Mouse (Mus musculus): ENCODE data around the gene 4932438H23Rik. TPM values are rescaled to one million over a fixed set of nuclear protein-coding genes. Genes with fewer than 3 reads are reported as not detected.

The 4932438H23Rik gene
- polyA plus RNA-seq, 1 experiment from 2014 or later, result 1.0 TPM

DNA sequence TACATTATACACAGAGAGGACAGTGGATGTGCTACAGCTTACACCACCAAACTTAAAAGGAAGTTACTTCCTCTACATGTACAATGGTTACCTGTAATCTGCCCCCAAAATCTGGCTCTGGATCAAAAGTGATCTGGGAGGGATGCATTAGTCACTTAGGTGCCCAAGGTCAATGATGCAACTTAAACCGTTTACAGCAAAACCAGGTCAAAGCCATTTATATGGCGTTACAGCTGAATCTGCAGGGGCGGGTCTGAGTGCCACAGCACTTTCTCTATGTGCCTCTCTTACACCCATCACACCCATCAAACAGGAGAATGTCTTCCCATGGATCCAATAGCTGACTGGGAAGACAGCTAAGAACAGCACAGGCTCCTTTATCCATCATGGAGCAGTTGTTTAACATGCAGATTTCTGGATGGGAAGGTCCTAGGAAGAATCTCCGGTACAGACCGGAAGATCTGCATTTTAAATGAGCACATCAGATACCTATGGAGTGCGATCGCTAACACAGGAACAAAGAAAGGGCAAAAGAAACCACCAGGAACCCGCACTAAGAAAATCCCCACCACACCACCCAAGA is 65.7 kb downstream of the 4932438H23Rik start:
- WGBS, result 91% methylated on average over 8 of the region's 8 CpGs
- no peaks in the 10 kb centered on the region for H3K4me1 ChIP-seq
- no peaks in the 10 kb centered on the region for H3K9me3 ChIP-seq (replicated peaks)
- no peak overlapping the region for H3K4me2 ChIP-seq (replicated peaks)
- H3K4me3 ChIP-seq (replicated peaks), result no peak overlapping the region
- no peak overlapping the region for H3K9ac ChIP-seq
- H3K27ac ChIP-seq (replicated peaks), result no peak overlapping the region
- no peak for ATAC-seq (ENCODE audit: insufficient number of reproducible peaks, low FRiP score, low TSS enrichment, low read depth)
- H3K36me3 ChIP-seq, result peaks cover 85% of the 10 kb centered on the region
- H3K27me3 ChIP-seq, result no peaks in the 10 kb centered on the region

DNA sequence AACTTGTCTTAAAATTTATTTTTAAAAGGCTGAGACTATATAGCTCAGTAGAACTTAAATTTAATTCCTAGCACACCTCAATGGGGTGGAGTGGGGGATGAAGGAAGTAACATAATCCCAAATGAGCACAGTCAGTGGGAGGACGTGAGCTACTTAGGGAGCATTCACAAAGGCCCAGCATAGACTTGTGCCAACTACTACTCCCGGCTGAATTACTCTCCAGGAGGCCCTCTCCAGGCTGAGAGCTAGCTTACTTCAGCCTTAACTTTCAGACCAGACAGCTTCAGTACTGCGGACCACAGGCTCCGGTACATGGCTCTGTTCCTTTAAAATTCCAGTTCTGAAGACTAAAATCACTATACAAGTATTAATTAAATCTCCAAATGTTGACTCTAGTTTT is 68.6 kb downstream of the 4932438H23Rik start:
- Histone ChIP-seq H3K27me3 (no peaks in the 10 kb centered on the region), H3K4me2 (replicated peaks) (no peak overlapping the region), H3K4me1 (no peaks in the 10 kb centered on the region), H3K27ac (replicated peaks) (no peak overlapping the region), H3K36me3 (peaks cover 87% of the 10 kb centered on the region), H3K4me3 (replicated peaks) (no peak overlapping the region), H3K9ac (no peak overlapping the region), H3K9me3 (replicated peaks) (no peaks in the 10 kb centered on the region)
- ATAC-seq (ENCODE audit: insufficient number of reproducible peaks, low FRiP score, low TSS enrichment, low read depth), result no peak
- WGBS, result 86% methylated on average over 4 of the region's 4 CpGs

DNA sequence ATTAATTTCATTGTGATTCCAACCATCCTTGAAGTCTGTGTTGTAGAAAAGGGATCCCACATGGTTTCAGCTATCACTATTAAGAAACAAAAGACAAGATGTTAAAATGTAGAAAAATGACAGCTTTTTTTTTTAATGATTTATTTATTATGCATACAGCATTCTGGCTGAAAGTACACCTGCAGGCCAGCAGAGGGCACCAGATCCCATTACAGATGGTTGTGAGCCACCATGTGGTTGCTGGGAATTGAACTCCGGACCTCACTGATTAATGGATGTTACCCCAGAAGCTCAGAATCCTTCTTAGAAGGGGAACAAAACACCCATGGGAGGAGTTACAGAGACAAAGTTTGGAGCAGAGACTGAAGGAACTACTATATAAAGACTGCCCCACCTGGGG is 71.5 kb downstream of the 4932438H23Rik start:
- Histone ChIP-seq H3K4me2 (replicated peaks) (no peak overlapping the region), H3K27ac (replicated peaks) (no peak overlapping the region), H3K9ac (no peak overlapping the region), H3K9me3 (replicated peaks) (no peaks in the 10 kb centered on the region), H3K36me3 (peaks cover 95% of the 10 kb centered on the region), H3K27me3 (no peaks in the 10 kb centered on the region), H3K4me1 (no peaks in the 10 kb centered on the region), H3K4me3 (replicated peaks) (no peak overlapping the region)
- ATAC-seq (ENCODE audit: insufficient number of reproducible peaks, low FRiP score, low TSS enrichment, low read depth), result no peak
- 79% methylated on average over 1 of the region's 1 CpGs for WGBS

DNA sequence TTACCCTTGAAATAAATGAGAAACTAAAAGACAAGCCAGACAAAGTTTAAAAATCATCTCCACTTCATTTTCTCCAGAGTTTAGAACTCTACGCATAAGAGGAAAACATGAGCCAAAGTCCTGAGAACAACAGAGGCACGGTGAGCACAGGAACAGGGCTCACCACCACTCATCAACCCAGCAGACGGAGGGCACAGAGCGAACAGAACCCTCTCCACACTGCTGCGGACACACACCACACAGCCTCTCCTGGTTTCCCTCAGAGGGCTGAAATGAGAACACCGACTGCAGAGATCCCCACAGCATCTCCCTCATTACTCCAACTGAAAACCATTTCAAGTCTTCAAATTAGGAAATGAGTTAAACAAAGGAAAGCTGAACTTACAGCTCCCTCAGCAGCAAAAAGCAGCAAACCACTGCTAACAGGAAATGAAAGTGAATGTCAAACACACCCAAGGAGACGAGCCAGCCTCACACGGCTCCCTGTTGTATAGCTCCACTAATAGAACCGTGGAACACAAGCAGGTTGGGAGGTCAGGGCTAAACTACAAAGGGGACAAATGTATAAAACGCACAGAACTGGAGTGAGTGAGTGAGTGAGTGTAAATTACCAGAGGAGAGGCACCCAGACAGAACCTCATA is 74.0 kb downstream of the 4932438H23Rik start:
- H3K4me3 ChIP-seq (replicated peaks), result no peak overlapping the region
- no peaks in the 10 kb centered on the region for H3K4me1 ChIP-seq
- no peak overlapping the region for H3K27ac ChIP-seq (replicated peaks)
- 91% methylated on average over 10 of the region's 10 CpGs for WGBS
- H3K36me3 ChIP-seq, result peaks cover 89% of the 10 kb centered on the region
- H3K4me2 ChIP-seq (replicated peaks), result no peak overlapping the region
- H3K9ac ChIP-seq, result no peak overlapping the region
- no peaks in the 10 kb centered on the region for H3K27me3 ChIP-seq
- H3K9me3 ChIP-seq (replicated peaks), result no peaks in the 10 kb centered on the region
- no peak for ATAC-seq (ENCODE audit: insufficient number of reproducible peaks, low FRiP score, low TSS enrichment, low read depth)

DNA sequence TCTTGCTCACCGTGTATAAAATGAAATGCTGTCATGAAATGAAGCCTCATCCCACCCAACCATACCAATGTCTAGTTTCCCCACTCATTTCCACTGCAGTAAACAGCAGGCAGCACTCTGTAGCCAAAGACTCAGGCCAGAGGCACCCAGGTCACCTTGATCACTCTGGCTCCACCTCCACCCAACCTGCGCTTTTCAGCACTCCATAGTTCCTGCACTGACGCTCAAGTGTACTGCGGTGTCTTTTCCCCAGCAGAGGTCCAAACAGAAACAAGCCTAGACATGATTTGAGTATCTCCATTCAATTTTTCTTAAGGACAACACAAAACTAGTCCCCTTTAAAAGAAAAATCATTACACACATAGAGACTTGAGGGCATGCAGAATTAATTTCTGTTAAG is 75.4 kb downstream of the 4932438H23Rik start:
- Histone ChIP-seq H3K27me3 (no peaks in the 10 kb centered on the region), H3K9me3 (replicated peaks) (no peaks in the 10 kb centered on the region), H3K36me3 (peaks cover 87% of the 10 kb centered on the region), H3K9ac (no peak overlapping the region), H3K4me1 (no peaks in the 10 kb centered on the region), H3K4me3 (replicated peaks) (no peak overlapping the region), H3K27ac (replicated peaks) (no peak overlapping the region), H3K4me2 (replicated peaks) (no peak overlapping the region)
- ATAC-seq (ENCODE audit: insufficient number of reproducible peaks, low FRiP score, low TSS enrichment, low read depth), result no peak
- WGBS, result 89% methylated on average over 4 of the region's 4 CpGs

DNA sequence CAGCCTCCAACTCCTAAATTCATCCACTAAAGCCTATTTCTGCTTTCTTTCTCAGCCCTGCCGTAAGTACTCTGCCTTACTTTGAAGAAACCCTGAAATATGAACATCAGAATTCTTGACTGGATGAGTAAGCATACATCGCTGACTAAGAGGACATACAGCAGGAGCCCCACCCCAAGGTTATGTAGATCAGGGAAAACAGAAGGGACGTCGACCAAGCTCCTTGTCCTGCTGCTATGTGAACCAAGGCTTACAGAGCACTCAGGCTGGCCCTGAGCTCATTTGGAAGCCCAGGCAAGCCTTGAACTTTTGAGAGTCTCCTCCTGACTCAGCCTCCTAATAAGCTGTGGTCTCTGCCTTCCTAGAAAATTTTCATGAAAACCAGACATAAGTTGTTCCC is 79.2 kb downstream of the 4932438H23Rik start:
- WGBS, result 83% methylated on average over 4 of the region's 4 CpGs
- H3K27me3 ChIP-seq, result no peaks in the 10 kb centered on the region

DNA sequence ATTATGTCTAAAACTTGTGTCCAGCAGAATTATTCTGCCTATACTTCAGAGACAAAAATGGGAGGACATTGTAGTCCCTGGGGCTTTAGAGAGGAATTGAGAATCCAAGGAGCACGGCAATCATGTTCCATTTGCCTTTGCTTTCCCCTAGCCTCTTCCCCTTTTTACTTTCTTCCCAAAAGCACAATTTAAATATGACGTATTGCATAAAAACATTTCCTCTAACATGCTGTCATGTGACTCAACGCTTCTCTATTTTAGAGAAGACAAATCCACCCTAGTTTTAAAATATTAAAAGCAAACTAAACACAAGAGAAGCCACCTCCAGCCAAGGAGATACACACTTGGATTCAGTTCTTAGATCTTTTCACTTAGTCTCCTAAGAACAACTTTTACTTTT is 83.1 kb downstream of the 4932438H23Rik start:
- ATAC-seq (ENCODE audit: insufficient number of reproducible peaks, low FRiP score, low TSS enrichment, low read depth), result no peak
- peak overlapping the region; percentile 73 for H3K4me2 ChIP-seq (replicated peaks)
- H3K9me3 ChIP-seq (replicated peaks), result no peaks in the 10 kb centered on the region
- H3K36me3 ChIP-seq, result peaks cover 21% of the 10 kb centered on the region
- no peaks in the 10 kb centered on the region for H3K27me3 ChIP-seq
- peaks cover 17% of the 10 kb centered on the region for H3K4me1 ChIP-seq
- 28% methylated on average over 3 of the region's 3 CpGs for WGBS
- H3K27ac ChIP-seq (replicated peaks), result peak overlapping the region; percentile 93
- peak overlapping the region; percentile 72; the same call in 1 of the 2 replicates for H3K9ac ChIP-seq
- peak overlapping the region; percentile 94 for H3K4me3 ChIP-seq (replicated peaks)

More for the DNA sequence above, 79.2 kb downstream of the 4932438H23Rik start:
- H3K27ac ChIP-seq (replicated peaks), result no peak overlapping the region
- no peak overlapping the region for H3K4me3 ChIP-seq (replicated peaks)
- H3K9ac ChIP-seq, result no peak overlapping the region
- ATAC-seq (ENCODE audit: insufficient number of reproducible peaks, low FRiP score, low TSS enrichment, low read depth), result no peak
- H3K36me3 ChIP-seq, result peaks cover 58% of the 10 kb centered on the region
- H3K9me3 ChIP-seq (replicated peaks), result no peaks in the 10 kb centered on the region
- no peak overlapping the region for H3K4me2 ChIP-seq (replicated peaks)
- H3K4me1 ChIP-seq, result peaks cover 10% of the 10 kb centered on the region

DNA sequence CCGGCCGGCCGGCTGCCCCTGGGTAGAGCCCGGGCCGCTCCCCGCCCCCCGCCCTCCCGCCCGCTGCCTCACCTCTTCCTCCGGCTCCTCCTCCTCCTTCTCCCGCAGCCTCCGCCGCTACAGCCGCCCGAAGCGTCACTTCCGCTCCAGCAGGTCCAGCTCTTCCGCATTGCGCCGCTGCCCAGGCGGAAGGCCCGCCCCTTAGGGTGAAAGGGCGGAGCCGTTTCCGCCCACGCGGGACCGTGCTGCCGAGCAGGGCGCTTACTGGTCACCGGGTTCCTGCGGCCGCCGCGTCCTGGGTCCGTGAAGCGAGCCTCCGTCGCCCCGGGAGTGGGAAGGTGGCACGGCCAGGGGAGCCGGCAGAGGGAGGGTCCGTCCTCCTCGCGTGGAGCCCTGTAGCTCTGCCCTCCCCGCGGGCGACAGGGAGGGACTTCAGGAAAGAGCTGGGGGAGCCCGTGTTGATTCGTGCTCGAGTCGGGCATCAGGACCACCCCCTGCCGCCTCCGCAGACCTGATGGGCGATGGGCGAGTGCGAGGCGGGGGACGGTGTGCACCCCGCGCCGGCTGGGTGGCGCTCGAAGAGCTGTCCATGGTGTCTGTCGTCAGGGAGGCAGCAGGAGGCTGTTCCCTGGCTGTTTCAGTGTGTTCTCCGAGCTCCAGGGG is 83.8 kb downstream of the 4932438H23Rik start, which contains the start of gene Synj1:
Gene Synj1 (minus strand): TSS at position 288 of the 663 bp plus-strand sequence.
- Histone ChIP-seq H3K27me3 (no peaks in the 10 kb centered on the region), H3K27ac (replicated peaks) (peak within 1 kb of the TSS; percentile 93), H3K4me3 (replicated peaks) (peak within 1 kb of the TSS; percentile 94), H3K9ac (peak within 1 kb of the TSS; percentile 72), H3K4me1 (peaks cover 17% of the 10 kb centered on the region), H3K36me3 (peaks cover 19% of the 10 kb centered on the region), H3K4me2 (replicated peaks) (peak within 1 kb of the TSS; percentile 73), H3K9me3 (replicated peaks) (no peaks in the 10 kb centered on the region)
- under 1% methylated on average over 63 of the region's 66 CpGs for WGBS
- ATAC-seq (ENCODE audit: insufficient number of reproducible peaks, low FRiP score, low TSS enrichment, low read depth), result peak; percentile 96

DNA sequence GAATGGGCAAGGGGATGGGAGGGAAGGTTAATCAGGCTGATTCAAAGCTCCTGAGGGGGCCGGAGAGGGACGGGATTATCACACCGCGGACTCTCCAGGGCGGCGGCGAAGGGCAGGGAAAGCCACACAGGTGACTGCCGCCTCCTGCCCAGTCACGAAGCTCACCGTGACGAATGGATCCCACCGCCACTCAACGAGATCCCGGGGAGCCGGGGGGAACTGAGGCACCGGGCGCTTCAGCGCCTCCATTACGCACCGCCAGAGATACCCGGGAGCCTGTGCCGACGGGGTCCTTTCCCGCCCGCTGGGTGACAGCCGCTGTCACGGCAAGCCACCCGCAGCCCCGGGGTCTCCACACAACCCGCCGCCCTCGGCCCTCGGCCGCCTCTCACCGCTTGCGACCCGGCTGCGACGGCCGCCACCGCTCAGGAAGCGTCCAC is 84.3 kb downstream of the 4932438H23Rik start:
- H3K27ac ChIP-seq (replicated peaks), result peak overlapping the region; percentile 93
- H3K4me2 ChIP-seq (replicated peaks), result peak overlapping the region; percentile 73
- ATAC-seq (ENCODE audit: insufficient number of reproducible peaks, low FRiP score, low TSS enrichment, low read depth), result peak; percentile 37
- no peaks in the 10 kb centered on the region for H3K9me3 ChIP-seq (replicated peaks)
- peaks cover 13% of the 10 kb centered on the region for H3K36me3 ChIP-seq
- no peaks in the 10 kb centered on the region for H3K27me3 ChIP-seq
- peak overlapping the region; percentile 94 for H3K4me3 ChIP-seq (replicated peaks)
- WGBS, result under 1% methylated on average over 39 of the region's 42 CpGs
- H3K4me1 ChIP-seq, result peaks cover 17% of the 10 kb centered on the region
- H3K9ac ChIP-seq, result peak overlapping the region; percentile 72

DNA sequence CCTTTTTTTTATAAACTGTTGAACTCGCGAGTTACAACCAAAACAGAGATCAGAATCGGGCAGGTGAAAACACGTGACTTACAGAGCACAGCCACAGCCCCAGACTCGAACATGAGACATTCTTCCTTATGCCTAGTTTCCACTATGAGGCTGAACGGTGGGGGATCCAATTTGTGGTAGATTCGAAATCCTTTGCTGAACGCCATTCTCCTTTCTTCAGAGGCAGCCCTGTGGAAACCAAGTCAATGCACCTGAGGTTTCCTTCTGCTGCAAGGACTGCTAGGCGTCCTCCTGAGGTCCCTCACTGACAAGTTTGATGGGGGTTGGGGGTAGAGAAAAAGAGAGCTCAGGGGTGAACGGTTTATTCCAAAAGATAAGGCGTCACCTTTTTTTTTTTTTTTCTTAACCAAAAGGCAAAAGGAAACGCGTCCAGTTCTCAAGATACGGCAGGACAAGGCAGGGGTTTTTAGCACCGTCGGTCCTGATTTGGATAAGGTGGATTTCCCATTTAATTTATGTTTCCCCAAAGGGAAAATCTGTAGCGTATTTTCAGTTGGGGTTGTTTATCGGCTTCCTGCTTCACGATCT is 84.9 kb downstream of the 4932438H23Rik start:
- 0 out of 2 replicates have a peak overlapping the region, but pooled peaks have one; percentile 93 for H3K27ac ChIP-seq (replicated peaks)
- H3K9ac ChIP-seq, result peak overlapping the region; percentile 72

DNA sequence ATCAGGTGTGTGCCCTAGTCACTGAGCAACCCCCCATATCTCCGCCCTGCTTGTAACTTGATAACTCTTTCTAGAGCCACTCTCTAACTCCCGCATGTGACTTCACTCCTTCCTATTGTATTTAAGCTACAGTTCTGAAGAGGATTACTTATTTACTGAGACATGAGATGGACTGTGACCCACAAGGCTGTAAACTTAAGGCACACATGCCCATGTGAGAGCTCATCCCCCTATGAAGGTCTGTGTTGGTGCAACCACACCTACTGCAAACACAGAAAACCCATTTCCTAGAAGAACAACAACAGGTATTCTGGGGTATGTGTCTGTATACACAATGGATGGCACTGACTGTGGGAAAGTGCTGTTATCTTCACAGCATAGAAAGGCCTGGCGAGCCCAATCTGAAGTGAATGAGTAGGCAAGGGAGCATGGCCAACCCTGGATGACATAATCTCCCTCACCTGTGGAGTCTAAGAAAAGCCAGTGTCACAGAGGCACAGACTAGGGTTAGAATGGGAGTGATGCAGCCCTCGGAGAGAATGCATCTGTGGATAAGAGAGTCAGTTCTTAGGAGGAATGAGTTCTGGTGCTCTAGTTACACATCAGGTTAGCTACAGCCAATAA is 89.9 kb downstream of the 4932438H23Rik start:
- Histone ChIP-seq H3K27me3 (no peaks in the 10 kb centered on the region), H3K4me2 (replicated peaks) (no peak overlapping the region), H3K4me1 (peaks cover 6% of the 10 kb centered on the region; the same call in 1 of the 2 replicates), H3K9ac (no peak overlapping the region), H3K27ac (replicated peaks) (no peak overlapping the region), H3K36me3 (no peaks in the 10 kb centered on the region), H3K4me3 (replicated peaks) (no peak overlapping the region), H3K9me3 (replicated peaks) (no peaks in the 10 kb centered on the region)
- 81% methylated on average over 4 of the region's 4 CpGs for WGBS
- no peak for ATAC-seq (ENCODE audit: insufficient number of reproducible peaks, low FRiP score, low TSS enrichment, low read depth)

More for the DNA sequence above, 84.9 kb downstream of the 4932438H23Rik start:
- Histone ChIP-seq H3K9me3 (replicated peaks) (no peaks in the 10 kb centered on the region), H3K4me1 (peaks cover 17% of the 10 kb centered on the region), H3K36me3 (peaks cover 8% of the 10 kb centered on the region), H3K27me3 (no peaks in the 10 kb centered on the region), H3K4me3 (replicated peaks) (peak overlapping the region; percentile 94), H3K4me2 (replicated peaks) (peak overlapping the region; percentile 73)
- ATAC-seq (ENCODE audit: insufficient number of reproducible peaks, low FRiP score, low TSS enrichment, low read depth), result no peak
- WGBS, result 1% methylated on average over 19 of the region's 19 CpGs
